Mouse (Mus musculus) lung, embryonic 14.5 days (tissue): ENCODE measurements at regions not wholly inside any gene's neighbourhood (a gene's known extent, or its start where the extent isn't known, plus 50 kb on each side); places are given as distances from the start of the nearest gene placed in this dataset.

Experiments
- ATAC-seq: fragments of 200-750 bp; cut with Nextera tagmentation; 2 replicates; pipeline ENCODE4 v1.8.0; 2017; ENCODE audit warnings: mild to moderate bottlenecking, moderate TSS enrichment, moderate library complexity; ENCODE audit not compliant: insufficient read depth
- DNase-seq: peaks from one replicate; pipeline ENCODE4 v3.0.0-alpha.2; 2015
- H3K27ac ChIP-seq: fragments of 300-500 bp; sonication (generic); 2 replicates; pipeline ENCODE4 v1.5.1; 2014; ENCODE audit warnings: low read depth, mild to moderate bottlenecking, moderate library complexity
- H3K27me3 ChIP-seq: fragments of 300-500 bp; sonication (generic); 2 replicates; pipeline ENCODE4 v1.6.1; 2014; ENCODE audit warnings: low read length, control low read depth; ENCODE audit not compliant: insufficient read depth
- H3K36me3 ChIP-seq: fragments of 300-500 bp; sonication (generic); 2 replicates; pipeline ENCODE4 v1.6.1; 2014; ENCODE audit warnings: control low read depth; ENCODE audit not compliant: insufficient read depth
- H3K4me1 ChIP-seq: fragments of 300-500 bp; sonication (generic); 2 replicates; pipeline ENCODE4 v1.6.1; 2014; ENCODE audit warnings: antibody characterized with exemption, control low read depth; ENCODE audit not compliant: insufficient read depth
- H3K4me2 ChIP-seq: fragments of 300-500 bp; sonication (generic); 2 replicates; pipeline ENCODE4 v1.6.1; 2014; ENCODE audit warnings: mild to moderate bottlenecking
- H3K4me3 ChIP-seq: fragments of 300-500 bp; sonication (generic); 2 replicates; pipeline ENCODE4 v1.5.1; 2014; ENCODE audit warnings: low read depth, low read length
- H3K9ac ChIP-seq: fragments of 300-500 bp; sonication (generic); 2 replicates; pipeline ENCODE4 v1.6.1; 2014
- H3K9me3 ChIP-seq: fragments of 300-500 bp; sonication (generic); 2 replicates; pipeline ENCODE4 v1.6.1; 2016; ENCODE audit warnings: low read depth, low read length, control low read depth
- CTCF ChIP-seq: IDR thresholded peaks from 2 replicates; pipeline ENCODE4 v1.5.1; 2016; ENCODE audit warnings: antibody characterized with exemption, low read depth
- WGBS: fragments of 180-500 bp; shearing (Covaris S2); extraction: QIAGEN DNeasy Blood & Tissue Kit; methylation state at CpG from one replicate; pipeline ENCODE4 v1.1.7; 2014; 5-methylcytosine and 5-hydroxymethylcytosine counted together

- H3K9me3 ChIP-seq = no peaks in the 10 kb centered on the region
- H3K27ac ChIP-seq = no peak overlapping the region
- 74% methylated on average over 4 of the region's 4 CpGs for WGBS
- H3K36me3 ChIP-seq = no peaks in the 10 kb centered on the region
- ATAC-seq (no peak), DNase-seq (no peak)
- no peak overlapping the region for H3K4me2 ChIP-seq
- TF ChIP-seq CTCF = no peak
- H3K4me1 ChIP-seq = no peaks in the 10 kb centered on the region
- no peaks in the 10 kb centered on the region for H3K27me3 ChIP-seq
- no peak overlapping the region for H3K9ac ChIP-seq
- H3K4me3 ChIP-seq = no peak overlapping the region
Measured at GRCm38 (mm10) chr12:9266221-9266620, 236.4 kb downstream of the Ttc32 start.

- H3K4me3 ChIP-seq = no peak overlapping the region
- no peak overlapping the region for H3K27ac ChIP-seq
- no peaks in the 10 kb centered on the region for H3K9me3 ChIP-seq
- no peaks in the 10 kb centered on the region for H3K27me3 ChIP-seq
- no peak overlapping the region for H3K9ac ChIP-seq
- WGBS = 80% methylated on average over 2 of the region's 2 CpGs
- no peaks in the 10 kb centered on the region for H3K4me1 ChIP-seq
- H3K36me3 ChIP-seq = no peaks in the 10 kb centered on the region
- no peak overlapping the region for H3K4me2 ChIP-seq
- no peak for TF ChIP-seq CTCF
- ATAC-seq (no peak), DNase-seq (no peak)
Measured at GRCm38 (mm10) chr12:9271484-9271883, 241.7 kb downstream of the Ttc32 start.

GRCm38 (mm10) chr12:9274181-9274580 is 244.4 kb downstream of the Ttc32 start:
- no peaks in the 10 kb centered on the region for H3K36me3 ChIP-seq
- H3K4me2 ChIP-seq = no peak overlapping the region
- H3K27me3 ChIP-seq = no peaks in the 10 kb centered on the region
- no peak overlapping the region for H3K9ac ChIP-seq
- H3K4me3 ChIP-seq = no peak overlapping the region
- no peak for DNase-seq
- no peaks in the 10 kb centered on the region for H3K4me1 ChIP-seq
- H3K27ac ChIP-seq = no peak overlapping the region
- ATAC-seq = no peak
- TF ChIP-seq CTCF = no peak
- no peaks in the 10 kb centered on the region for H3K9me3 ChIP-seq
- 53% methylated on average over 1 of the region's 1 CpGs for WGBS

- Histone ChIP-seq H3K36me3 (no peaks in the 10 kb centered on the region), H3K9ac (no peak overlapping the region), H3K4me1 (no peaks in the 10 kb centered on the region), H3K27ac (no peak overlapping the region), H3K4me2 (no peak overlapping the region), H3K27me3 (no peaks in the 10 kb centered on the region), H3K9me3 (no peaks in the 10 kb centered on the region), H3K4me3 (no peak overlapping the region)
- 85% methylated on average over 7 of the region's 7 CpGs for WGBS
- DNase-seq = no peak
- no peak for ATAC-seq
- no peak for TF ChIP-seq CTCF
Measured at GRCm38 (mm10) chr12:9275697-9276096, 245.9 kb downstream of the Ttc32 start.

- H3K4me1 ChIP-seq = no peaks in the 10 kb centered on the region
- no peaks in the 10 kb centered on the region for H3K36me3 ChIP-seq
- no peak overlapping the region for H3K4me3 ChIP-seq
- no peak overlapping the region for H3K9ac ChIP-seq
- no peaks in the 10 kb centered on the region for H3K9me3 ChIP-seq
- no peak overlapping the region for H3K27ac ChIP-seq
- no peak for DNase-seq
- H3K27me3 ChIP-seq = no peaks in the 10 kb centered on the region
- no peak overlapping the region for H3K4me2 ChIP-seq
- 42% methylated on average over 5 of the region's 5 CpGs for WGBS
- TF ChIP-seq CTCF = no peak
- ATAC-seq = no peak
Measured at GRCm38 (mm10) chr12:9278735-9279134, 248.9 kb downstream of the Ttc32 start.

GRCm38 (mm10) chr12:9279893-9280605 is 250.3 kb downstream of the Ttc32 start:
- Histone ChIP-seq H3K27ac (no peak overlapping the region), H3K4me3 (no peak overlapping the region), H3K4me1 (no peaks in the 10 kb centered on the region), H3K9ac (no peak overlapping the region), H3K27me3 (no peaks in the 10 kb centered on the region), H3K4me2 (no peak overlapping the region), H3K36me3 (no peaks in the 10 kb centered on the region), H3K9me3 (no peaks in the 10 kb centered on the region)
- 54% methylated on average over 5 of the region's 5 CpGs for WGBS
- no peak for TF ChIP-seq CTCF
- ATAC-seq = no peak
- DNase-seq = no peak

GRCm38 (mm10) chr12:9287271-9287670 is 257.5 kb downstream of the Ttc32 start:
- TF ChIP-seq CTCF = no peak
- H3K4me3 ChIP-seq = no peak overlapping the region
- no peaks in the 10 kb centered on the region for H3K36me3 ChIP-seq
- WGBS = 72% methylated on average over 2 of the region's 2 CpGs
- DNase-seq = no peak
- H3K9me3 ChIP-seq = no peaks in the 10 kb centered on the region
- H3K27me3 ChIP-seq = no peaks in the 10 kb centered on the region
- H3K4me1 ChIP-seq = no peaks in the 10 kb centered on the region
- no peak overlapping the region for H3K9ac ChIP-seq
- no peak overlapping the region for H3K27ac ChIP-seq
- H3K4me2 ChIP-seq = no peak overlapping the region
- no peak for ATAC-seq
